Comparison of ENCODE assay signal across 9 mouse cellular contexts in genomic region chr14:22781709-22782108, GRCm38 (mm10).
DNase-seq lines count a peak whose midpoint lies in the region; TF ChIP-seq lines count a peak whose summit lies in the region.
"Had no signal": no experiment of that assay in that cellular context is flagged by ENCODE, and none has a peak within 500 bp of the region (broad histone marks: within the 10 kb centered on the region; RNA-seq: fewer than 3 reads in every experiment).

No protein-coding gene starts in this region.

- intact Hi-C loops in heart, adult 2 months (cut with DNase I) = loop anchor here (2.0 to 5.0 kb wide), 2 partner anchors 23 to 204 kb away; no protein-coding TSS in a partner anchor
- intact Hi-C loops in heart, postnatal 25 days (cut with DNase I) = no loop called here
- intact Hi-C loops in gastrocnemius, adult 2 months (cut with DNase I) = loop anchor here (5.0 to 10.0 kb wide), 2 partner anchors 134 to 207 kb away; no protein-coding TSS in a partner anchor

- H3K4me3 ChIP-seq in heart, adult 2 months = no peak overlapping the region
- H3K4me3 ChIP-seq in CH12.LX (replicated peaks in 1 of 3; ENCODE audit: low read depth in 2 of 3, low read length in 2 of 3, poor library complexity in 1 of 3) = no peak overlapping the region
- no peak overlapping the region for H3K4me3 ChIP-seq in gastrocnemius, adult 2 months
- no peak overlapping the region for H3K4me3 ChIP-seq in thymus, adult 2 months (ENCODE audit: control insufficient read depth, insufficient read depth, low read length)
- H3K4me3 ChIP-seq: hindbrain, embryonic 12.5 days had no signal

- no peak overlapping the region for H3K27ac ChIP-seq in heart, adult 2 months
- H3K27ac ChIP-seq in CH12.LX (ENCODE audit: insufficient read depth, low read depth) = no peak overlapping the region
- no peak overlapping the region for H3K27ac ChIP-seq in gastrocnemius, adult 2 months
- no peak overlapping the region for H3K27ac ChIP-seq in thymus, adult 2 months (ENCODE audit: control insufficient read depth, insufficient read depth, low read length)
- H3K27ac ChIP-seq: hindbrain, embryonic 12.5 days had no signal

- no peaks in the 10 kb centered on the region for H3K36me3 ChIP-seq in heart, adult 2 months (ENCODE audit: control insufficient read depth, insufficient read depth, low read length)
- no peaks in the 10 kb centered on the region for H3K36me3 ChIP-seq in CH12.LX (replicated peaks in 1 of 2; ENCODE audit: control insufficient read depth in 1 of 2, insufficient read depth in 1 of 2, low read length in 1 of 2)
- no peaks in the 10 kb centered on the region for H3K36me3 ChIP-seq in thymus, adult 2 months (ENCODE audit: control insufficient read depth, insufficient read depth, low read length)
- H3K36me3 ChIP-seq: hindbrain, embryonic 12.5 days had no signal

- H3K9ac ChIP-seq in heart, adult 2 months (ENCODE audit: low read depth, low read length) = no peak overlapping the region
- H3K9ac ChIP-seq in CH12.LX (ENCODE audit: insufficient read depth, low read depth) = no peak overlapping the region
- H3K9ac ChIP-seq: hindbrain, embryonic 12.5 days had no signal

- peak; percentile 36 for TF ChIP-seq RAD21 in CH12.LX (IDR thresholded peaks at IDR 0.05; ENCODE audit: low read depth, low read length)

- DNase-seq in heart, adult 2 months = no peak
- no peak for DNase-seq in heart, postnatal 25 days (ENCODE audit: low spot score)
- peak; percentile 8 for DNase-seq in CH12.LX (ENCODE audit: extremely low read depth)
- peak; percentile 54 for DNase-seq in gastrocnemius, adult 2 months
- DNase-seq in kidney, postnatal 10 days = peak; percentile 79
- DNase-seq in thymus, adult 2 months = no peak
- no peak for DNase-seq in layer of hippocampus, adult 11-12 months (ENCODE audit: low spot score)
- DNase-seq in urinary bladder, postnatal 4 days (ENCODE audit: low spot score in 2 of 2) = no peak

- TF ChIP-seq POLR2A in heart, adult 2 months (IDR thresholded peaks at IDR 0.05; ENCODE audit: insufficient read depth, low read depth, low read length) = no peak
- no peak for TF ChIP-seq POLR2A in CH12.LX (IDR thresholded peaks at IDR 0.05; ENCODE audit: low read depth, low read length)
- TF ChIP-seq POLR2A in thymus, adult 2 months (IDR thresholded peaks at IDR 0.05; ENCODE audit: control insufficient read depth, extremely low read depth, insufficient read depth, low read length, poor library complexity) = no peak

- in situ Hi-C loops in CH12.LX (cut with MboI; ENCODE audit: low pct_ligation_motif_present, low pct_unique_long_range_greater_than_20kb, low sequenced_read_pairs) = loop anchor here (25.0 kb wide), 1 partner anchor 819 kb away; no protein-coding TSS in a partner anchor

- TF ChIP-seq EP300 in heart, adult 2 months (IDR thresholded peaks at IDR 0.05; ENCODE audit: insufficient read depth, low read depth, low read length) = no peak
- TF ChIP-seq EP300 in CH12.LX (IDR thresholded peaks at IDR 0.05; ENCODE audit: low read length) = no peak

- H3K27me3 ChIP-seq in heart, adult 2 months (ENCODE audit: control insufficient read depth, insufficient read depth, low read length) = no peaks in the 10 kb centered on the region
- no peaks in the 10 kb centered on the region for H3K27me3 ChIP-seq in CH12.LX (replicated peaks)
- no peaks in the 10 kb centered on the region for H3K27me3 ChIP-seq in thymus, adult 2 months (ENCODE audit: control insufficient read depth, insufficient read depth, low read length)
- H3K27me3 ChIP-seq: hindbrain, embryonic 12.5 days had no signal

- WGBS in heart, adult 2 months = 51% methylated on average over 2 of the region's 2 CpGs
- 67% methylated on average over 2 of the region's 2 CpGs for WGBS in thymus, adult 2 months

- no peaks in the 10 kb centered on the region for H3K79me2 ChIP-seq in heart, adult 2 months (replicated peaks; ENCODE audit: control insufficient read depth, insufficient read depth, low read length)
- no peaks in the 10 kb centered on the region for H3K79me2 ChIP-seq in CH12.LX (replicated peaks; ENCODE audit: control insufficient read depth, extremely low read depth, insufficient read depth, poor library complexity, severe bottlenecking)

- H3K4me2 ChIP-seq in CH12.LX (ENCODE audit: insufficient read depth, low read depth, poor library complexity, severe bottlenecking) = no peak overlapping the region
- H3K4me2 ChIP-seq: hindbrain, embryonic 12.5 days had no signal

- H3K9me3 ChIP-seq in CH12.LX (replicated peaks; ENCODE audit: low read length) = no peaks in the 10 kb centered on the region
- H3K9me3 ChIP-seq: hindbrain, embryonic 12.5 days had no signal

- peak; percentile 68 for TF ChIP-seq CTCF in heart, adult 2 months (IDR thresholded peaks at IDR 0.05)
- peak in 1 of 2 experiments; percentile 53; a peak in 2 of 4 replicates for TF ChIP-seq CTCF in CH12.LX (conservative IDR thresholded peaks at IDR 0.05 in 1 of 2, IDR thresholded peaks at IDR 0.05 in 1 of 2; ENCODE audit: low read depth in 2 of 2, low read length in 2 of 2)
- peak; percentile 66 for TF ChIP-seq CTCF in gastrocnemius, adult 2 months (IDR thresholded peaks at IDR 0.05)
- TF ChIP-seq CTCF in thymus, adult 2 months (IDR thresholded peaks at IDR 0.05; ENCODE audit: borderline replicate concordance, control insufficient read depth, extremely low read depth, insufficient read depth, low read length, poor library complexity) = no peak

- dilution Hi-C loops in CH12.LX (cut with MboI; ENCODE audit: extremely low pct_ligation_motif_present, extremely low pct_unique_long_range_greater_than_20kb, low sequenced_read_pairs) = no loop called here

- peaks cover 1% of the 10 kb centered on the region; the same call in 1 of the 2 replicates for H3K4me1 ChIP-seq in heart, adult 2 months (ENCODE audit: control insufficient read depth, insufficient read depth, low read length)
- no peaks in the 10 kb centered on the region for H3K4me1 ChIP-seq in CH12.LX (ENCODE audit: control insufficient read depth in 1 of 2, insufficient read depth in 2 of 2)
- no peaks in the 10 kb centered on the region for H3K4me1 ChIP-seq in thymus, adult 2 months (replicated peaks; ENCODE audit: control insufficient read depth, insufficient read depth, low read length)

TF ChIP-seq in CH12.LX, 34 proteins besides CTCF, POLR2A, EP300 and RAD21:
- TF ChIP-seq USF1 (IDR thresholded peaks at IDR 0.05; ENCODE audit: low read depth, low read length) (no peak), PAX5 (IDR thresholded peaks at IDR 0.05; ENCODE audit: low read length) (no peak), ZMIZ1 (IDR thresholded peaks at IDR 0.05; ENCODE audit: low read depth, low read length) (no peak), IRF4 (IDR thresholded peaks at IDR 0.05; ENCODE audit: low read depth, low read length) (no peak), CHD2 (IDR thresholded peaks at IDR 0.05; ENCODE audit: low read length) (no peak), MEF2A (IDR thresholded peaks at IDR 0.05; ENCODE audit: borderline replicate concordance, low read depth, low read length) (no peak), ETS1 (conservative IDR thresholded peaks at IDR 0.05; ENCODE audit: low read depth, low read length) (no peak), TBP (conservative IDR thresholded peaks at IDR 0.05; ENCODE audit: low read depth, low read length) (no peak), UBTF (IDR thresholded peaks at IDR 0.05; ENCODE audit: low read depth, low read length) (no peak), MAX (IDR thresholded peaks at IDR 0.05; ENCODE audit: low read length) (no peak)

Comparison
In these comparisons a context has a peak if more than half of its experiments do, and no peak if none do; other contexts are left out.
1. DNase-seq: peak in CH12.LX (single experiment), gastrocnemius, adult 2 months (single experiment) and kidney, postnatal 10 days (single experiment); none in heart, adult 2 months (0 of 2), heart, postnatal 25 days (single experiment), thymus, adult 2 months (single experiment), layer of hippocampus, adult 11-12 months (single experiment) and urinary bladder, postnatal 4 days (0 of 2).